Mouse (Mus musculus): ENCODE measurements around the gene Zc3h15.
"Not testable (repeated sequence)": the region's sequence is repeated elsewhere in the genome, so short reads cannot be mapped to it uniquely, and the experiment has no call there.

Zc3h15 gene

DNA sequence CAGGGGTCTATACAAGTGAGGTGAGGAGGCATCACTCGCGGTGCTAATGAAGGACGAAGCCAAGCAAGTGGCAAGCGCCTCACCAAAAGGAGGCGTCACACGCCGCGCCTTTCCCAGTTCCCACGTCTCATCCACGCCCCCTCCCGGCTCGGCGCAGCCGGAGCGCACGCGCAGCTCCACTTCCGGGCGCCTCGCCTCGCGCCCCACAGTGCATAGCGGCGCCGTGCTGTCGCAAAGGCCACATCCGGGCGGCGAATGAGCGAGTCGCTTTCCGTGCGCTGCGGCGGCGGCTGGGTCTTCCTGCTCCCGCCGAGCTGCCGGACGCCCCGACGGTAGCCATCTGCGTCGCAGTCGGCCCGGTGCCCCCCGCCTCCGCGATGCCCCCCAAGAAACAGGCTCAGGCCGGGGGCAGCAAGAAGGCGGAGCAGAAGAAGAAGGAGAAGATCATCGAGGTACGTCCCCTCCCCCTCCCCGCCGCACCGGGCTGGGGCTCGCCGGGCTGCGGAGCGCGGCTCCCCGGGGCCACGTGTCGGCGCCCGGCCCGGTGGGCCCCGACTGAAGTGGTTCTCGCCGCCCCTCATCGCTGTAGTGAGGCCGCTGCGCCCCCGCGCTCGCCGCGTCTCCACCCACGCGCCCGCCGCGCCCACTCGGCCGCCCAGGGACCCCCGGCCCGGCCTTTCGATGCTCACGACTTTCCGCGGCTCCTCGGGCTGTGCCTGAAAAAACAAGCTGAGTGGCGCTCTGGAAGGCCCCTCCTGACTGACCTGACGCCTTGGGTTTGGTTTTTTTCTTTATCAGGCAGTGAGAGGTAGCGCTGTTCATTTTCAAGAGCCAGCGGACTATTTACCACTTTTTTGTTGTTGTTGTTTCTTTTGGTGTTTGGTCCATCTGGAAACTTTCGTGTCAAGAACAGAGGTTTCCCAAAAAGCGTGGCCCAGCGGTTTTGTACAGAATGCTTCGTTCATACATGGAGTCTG lies at the start of gene Zc3h15:
Gene Zc3h15, plus strand, starts transcription at position 160 of the 977 bp plus-strand sequence.
- DNase-seq: peak; percentile 93

DNA sequence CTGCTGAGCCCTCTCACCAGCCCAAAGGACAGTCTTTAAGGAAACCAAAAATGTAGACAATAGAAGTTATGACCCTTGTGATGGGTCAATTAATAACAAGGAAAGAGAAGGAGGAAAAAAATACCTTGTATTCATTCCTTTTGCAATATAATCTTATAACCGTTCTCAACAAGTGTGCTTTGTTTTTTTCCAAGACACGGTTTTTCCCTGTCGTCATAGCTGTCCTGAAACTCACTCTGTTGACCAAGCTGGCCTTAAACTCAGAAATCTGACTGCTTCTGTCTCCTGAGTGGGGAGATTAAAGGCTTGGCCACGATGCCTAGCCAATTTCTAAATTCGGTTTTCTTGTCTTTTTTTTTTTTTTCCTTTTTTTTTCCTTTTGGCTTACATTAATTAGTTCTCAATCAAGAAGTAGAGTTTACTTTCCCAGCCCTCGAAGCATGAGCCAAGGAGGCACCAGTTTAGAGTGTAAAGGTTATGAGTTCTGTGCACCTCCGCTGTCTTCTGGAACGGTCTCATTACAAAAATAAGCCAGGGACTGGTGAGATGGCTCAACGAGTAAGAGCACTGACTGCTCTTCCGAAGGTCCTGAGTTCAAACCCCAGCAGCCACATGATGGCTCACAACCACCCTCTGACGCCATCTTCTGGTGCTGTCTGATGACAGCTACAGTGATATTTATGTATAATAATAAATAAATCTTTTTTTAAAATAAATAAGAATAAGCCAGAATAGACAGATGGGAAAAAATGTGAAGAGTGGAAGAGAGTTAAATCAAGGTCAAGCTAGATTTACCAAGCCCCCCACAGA lies 23.5 kb upstream of the Zc3h15 start:
- DNase-seq: no peak

DNA sequence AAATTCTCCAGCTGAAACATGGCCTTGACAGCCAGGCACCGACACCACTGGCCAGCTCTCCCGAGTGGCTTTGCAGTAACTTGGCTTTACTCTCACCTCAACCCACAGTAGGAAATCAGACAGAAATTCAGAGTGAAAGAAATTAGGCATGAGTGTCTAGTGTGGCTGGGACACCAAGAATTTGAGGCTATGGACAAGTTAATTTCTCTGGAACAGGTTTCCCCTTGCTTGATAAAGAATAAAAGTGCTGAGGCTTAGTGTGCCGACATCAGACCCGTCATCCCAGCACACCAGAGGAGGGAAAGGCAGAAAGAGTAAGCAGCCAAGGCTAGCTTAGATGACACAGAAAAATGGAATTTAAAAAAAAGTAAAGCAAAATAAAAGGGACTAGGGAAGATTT lies 22.7 kb upstream of the Zc3h15 start:
- DNase-seq: no peak

DNA sequence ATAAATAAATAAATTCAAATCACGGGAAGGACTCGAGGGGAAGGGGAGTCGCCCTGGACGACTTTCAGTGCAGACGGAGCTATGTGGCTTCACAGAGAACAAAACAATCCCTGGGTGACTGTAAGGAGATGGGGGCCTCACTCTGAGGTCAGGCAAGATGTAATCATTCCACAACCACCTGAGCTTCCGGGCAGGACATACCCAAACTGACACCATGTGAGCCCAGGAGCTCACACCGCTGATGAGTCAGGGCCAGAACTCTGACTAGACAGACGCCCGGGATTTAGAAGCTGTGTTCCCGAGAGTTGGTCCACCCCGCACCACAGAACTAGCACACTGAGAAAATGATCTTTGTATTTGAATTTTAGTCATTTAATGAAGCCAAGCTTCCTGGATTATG lies 21.4 kb upstream of the Zc3h15 start:
- DNase-seq: no peak

DNA sequence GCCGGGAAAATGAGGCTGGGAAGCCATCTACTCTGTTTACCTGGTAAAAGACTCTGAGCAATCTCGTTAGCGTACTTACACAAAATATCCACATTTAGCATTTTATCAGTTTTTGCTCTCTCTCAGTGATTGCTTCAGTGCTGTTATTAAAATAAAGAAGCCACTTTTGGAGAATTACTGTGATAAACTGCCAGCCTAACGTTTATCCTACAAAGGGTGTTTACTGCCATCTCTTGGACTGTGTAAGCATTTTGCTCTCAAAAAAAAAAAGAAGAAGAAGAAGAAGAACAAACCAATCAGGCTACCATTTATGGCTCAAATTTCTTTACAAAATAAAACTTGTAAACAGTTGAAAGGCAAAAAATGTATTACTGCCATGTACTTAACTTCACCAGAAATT lies 20.2 kb upstream of the Zc3h15 start:
- DNase-seq: no peak

DNA sequence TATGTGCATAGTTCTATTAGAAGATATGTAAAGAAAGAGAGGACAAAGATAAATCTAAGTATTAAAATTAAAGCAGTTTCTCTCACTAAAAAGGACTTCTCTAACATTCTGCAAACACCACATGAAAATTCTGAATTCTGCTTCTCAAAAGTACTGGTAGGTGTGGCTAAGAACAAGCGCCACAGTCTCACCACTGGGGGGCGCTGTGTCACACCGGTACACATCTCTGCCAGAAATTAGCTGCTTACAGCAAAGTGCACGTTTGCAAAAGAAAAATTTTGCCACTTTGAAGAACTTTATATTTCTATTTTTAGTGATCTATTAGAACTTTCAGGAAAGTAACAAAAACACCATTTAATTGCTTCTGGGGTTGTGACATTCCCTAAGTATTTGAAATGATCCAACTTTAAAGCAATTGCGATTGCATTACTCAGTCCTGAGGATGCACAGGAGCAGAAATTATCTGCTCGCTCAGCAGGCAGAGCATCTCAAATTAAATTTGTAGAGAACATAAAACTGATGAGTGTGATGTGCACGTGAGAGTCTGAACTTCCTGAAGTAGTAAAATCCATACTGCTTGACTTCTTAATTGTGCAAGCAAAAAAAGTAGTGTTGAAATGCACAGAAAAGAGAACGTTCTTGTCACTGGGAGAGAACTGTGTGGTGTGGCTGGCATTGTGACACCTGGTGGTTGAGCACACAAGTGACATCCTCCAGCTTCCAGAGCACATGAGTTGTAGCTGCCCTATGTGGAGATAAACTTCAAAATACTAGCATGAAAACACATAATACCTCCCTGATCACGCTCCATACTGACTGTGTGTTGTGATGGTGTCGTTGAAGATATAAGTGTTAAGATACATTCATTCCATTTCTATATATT lies 18.8 kb upstream of the Zc3h15 start:
- DNase-seq: peak; percentile 69

DNA sequence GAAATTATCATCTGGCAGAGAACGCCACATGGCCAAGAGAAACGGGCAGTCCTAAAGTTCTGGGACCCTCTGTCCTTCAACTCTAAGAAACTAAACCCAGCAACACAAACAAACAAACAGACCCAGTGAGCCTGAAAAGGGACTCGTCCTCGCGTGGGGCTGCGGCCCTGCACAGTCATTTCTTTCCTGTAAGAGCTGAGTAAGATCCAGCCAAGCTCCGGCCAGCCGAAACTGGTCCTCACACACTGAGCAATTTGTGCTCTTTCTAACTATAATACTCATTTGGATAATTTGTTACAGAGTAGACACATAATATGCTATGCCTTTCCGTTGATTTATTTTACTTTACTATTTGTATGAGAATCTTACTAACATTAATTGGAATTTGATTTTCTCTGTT lies 17.4 kb upstream of the Zc3h15 start:
- DNase-seq: no peak

DNA sequence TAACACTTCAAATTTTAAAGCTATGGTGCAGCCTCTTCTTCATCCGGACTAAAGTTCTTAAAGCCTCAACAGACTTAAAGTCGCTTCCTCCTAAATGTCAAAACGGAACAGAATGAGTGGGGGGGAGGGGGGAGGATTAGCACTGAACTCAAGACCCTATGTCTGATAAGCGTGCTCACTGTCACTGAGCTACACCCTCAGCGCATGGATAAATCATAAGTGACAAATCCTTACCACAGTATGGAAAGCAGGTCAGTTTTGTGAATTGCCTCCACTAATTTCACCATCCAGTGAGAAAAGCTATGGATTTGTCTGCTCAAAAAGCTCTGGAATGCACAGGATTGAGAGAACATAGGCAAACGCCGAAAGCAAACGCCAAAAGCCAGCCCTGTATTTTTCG lies 16.7 kb upstream of the Zc3h15 start:
- DNase-seq: no peak

DNA sequence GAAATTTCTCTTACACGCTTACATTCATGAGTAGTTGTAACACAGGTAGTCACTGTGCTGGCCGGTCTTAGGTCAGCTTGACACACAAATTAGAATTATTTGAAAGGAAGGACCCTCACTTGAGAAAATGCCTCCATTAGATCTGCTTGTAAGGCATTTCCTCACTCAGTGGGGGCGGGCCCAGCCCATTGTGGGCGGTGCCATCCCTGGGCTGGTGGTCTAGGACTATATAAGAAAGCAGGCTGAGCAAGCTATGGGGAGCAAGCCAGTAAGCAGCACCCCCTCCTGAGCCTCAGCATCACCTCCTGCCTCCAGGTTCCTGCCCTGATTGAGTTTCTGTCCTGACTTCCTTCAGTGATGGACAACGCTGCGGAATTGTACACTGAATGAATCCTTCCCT lies 16.3 kb upstream of the Zc3h15 start:
- DNase-seq: no peak

DNA sequence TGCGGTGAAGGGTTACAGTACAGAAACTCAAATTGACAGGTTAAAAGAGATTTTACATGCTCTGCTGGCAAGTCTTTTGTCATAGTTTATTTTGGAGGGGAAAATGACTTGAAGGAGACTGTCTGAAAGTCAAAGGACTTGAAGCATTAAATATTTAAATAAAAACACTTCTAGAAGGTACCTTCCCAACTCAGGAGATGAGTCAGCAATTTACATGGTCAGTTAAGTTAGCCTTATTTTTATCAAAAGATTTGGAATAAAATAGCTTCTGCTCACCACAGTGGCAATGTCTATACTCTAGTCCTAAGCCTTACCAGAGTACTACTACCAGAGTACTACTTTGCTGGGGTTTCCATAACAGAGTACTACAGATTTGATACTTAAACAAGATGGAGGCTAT lies 2.2 kb upstream of the Zc3h15 start:
- DNase-seq: no peak

DNA sequence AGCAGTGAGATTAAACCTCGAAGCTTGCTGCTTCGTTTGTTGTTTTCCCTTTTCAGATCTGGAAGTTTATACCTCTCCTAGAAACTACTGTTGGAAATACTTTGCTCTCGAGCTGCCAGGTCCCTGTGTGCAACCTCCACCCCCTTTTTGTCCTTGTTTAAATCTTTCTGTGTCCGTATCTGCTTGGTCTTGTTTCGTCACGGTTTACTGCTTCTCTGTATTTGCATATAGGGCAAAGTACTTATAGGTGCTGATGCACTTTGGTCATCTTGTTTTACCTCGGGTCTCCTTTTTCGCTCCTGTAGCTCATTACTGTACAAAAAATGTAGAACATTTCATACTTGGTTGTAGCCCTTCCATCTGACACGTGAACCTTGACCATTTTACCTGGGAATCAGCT lies 4.7 kb downstream of the Zc3h15 start:
- no peak for DNase-seq

DNA sequence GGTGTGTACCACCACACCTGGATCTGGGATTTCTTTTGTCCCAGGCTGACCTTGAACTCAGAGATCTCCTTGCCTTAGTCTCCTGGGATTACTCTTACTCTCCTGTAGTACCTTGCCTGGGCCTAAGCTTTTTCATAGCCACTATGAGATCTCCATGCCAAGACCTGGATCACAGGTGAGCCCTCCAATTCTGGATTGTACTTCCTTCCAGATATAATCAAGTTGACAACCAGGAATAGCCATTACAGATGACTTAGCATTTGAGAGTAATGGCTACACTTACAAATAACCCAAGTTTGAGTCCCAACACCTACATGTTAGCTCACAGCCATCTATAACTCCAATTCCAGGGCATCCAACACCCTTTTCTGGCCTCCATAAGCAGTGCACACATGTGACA lies 8.4 kb downstream of the Zc3h15 start:
- no peak for DNase-seq

DNA sequence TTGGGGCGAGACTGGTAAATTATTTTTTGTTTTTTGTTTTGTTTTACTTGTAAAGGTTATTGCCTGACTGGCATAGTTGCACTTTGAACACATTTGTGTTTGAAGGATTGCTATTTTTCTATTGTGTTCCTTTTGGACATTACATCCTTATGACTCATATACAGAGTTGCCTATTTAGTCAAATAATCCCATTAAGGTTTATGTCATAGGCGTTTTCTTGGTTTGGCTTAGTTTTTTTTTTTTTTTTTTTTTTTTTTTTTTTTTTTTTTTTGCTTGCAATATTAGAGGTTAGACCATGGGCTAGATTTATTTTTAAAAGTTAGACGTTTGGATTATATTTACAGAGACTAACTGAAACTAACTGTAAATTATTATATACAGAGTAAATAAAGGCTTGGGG lies 15.0 kb downstream of the Zc3h15 start:
- no peak for DNase-seq

DNA sequence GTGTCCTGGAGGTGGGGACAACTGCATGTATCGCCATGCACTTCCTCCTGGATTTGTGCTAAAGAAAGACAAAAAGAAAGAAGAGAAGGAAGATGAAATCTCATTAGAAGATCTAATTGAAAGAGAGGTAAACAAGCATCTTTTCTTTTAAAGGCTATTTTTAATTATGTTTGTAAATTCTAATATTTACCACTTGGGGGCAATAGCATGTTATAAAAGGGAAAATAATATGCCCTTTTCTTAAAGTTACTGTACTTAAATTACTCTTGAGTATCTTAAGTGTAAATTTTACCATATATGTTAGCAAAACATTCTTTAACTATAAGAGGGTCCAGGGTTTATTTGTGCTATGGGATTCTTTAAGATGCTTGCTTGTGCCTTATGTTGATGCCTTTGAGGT lies 15.9 kb downstream of the Zc3h15 start:
- no peak for DNase-seq

DNA sequence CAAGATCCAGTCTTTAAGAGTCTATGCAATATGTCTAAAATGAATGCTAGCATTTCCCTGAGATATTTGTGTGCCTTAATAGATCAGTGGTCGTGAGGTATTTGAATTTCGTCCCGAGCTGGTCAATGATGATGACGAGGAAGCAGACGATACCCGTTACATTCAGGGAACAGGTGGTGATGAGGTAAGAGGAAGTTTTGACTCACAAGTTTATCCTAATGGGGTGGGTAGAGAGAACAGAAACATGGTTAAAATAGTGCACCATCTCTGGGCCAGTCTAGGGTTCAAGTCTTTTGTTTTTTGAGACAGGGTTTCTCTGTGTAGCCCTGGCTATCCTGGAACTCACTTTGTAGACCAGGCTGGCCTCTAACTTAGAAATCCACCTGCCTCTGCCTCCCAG lies 17.1 kb downstream of the Zc3h15 start:
- no peak for DNase-seq

DNA sequence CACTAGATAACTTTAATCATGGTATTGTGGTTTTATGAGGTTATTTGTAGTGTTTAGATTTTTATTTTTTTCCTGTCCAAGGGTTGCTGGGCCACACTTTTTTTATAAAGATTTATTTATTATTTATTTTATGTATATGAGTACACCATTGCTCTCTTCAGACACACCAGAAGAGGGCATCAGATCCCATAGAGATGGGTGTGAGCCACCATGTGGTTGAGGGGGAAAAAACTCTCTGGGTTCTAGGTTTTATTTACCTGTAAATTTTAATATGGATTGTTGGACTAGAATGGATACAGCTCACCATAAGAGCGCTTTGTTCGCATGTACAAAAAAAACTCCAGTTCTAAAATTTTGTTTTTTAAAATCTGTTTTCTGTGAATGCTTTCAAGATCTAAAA lies 20.8 kb downstream of the Zc3h15 start:
- DNase-seq: not testable (repeated sequence)

DNA sequence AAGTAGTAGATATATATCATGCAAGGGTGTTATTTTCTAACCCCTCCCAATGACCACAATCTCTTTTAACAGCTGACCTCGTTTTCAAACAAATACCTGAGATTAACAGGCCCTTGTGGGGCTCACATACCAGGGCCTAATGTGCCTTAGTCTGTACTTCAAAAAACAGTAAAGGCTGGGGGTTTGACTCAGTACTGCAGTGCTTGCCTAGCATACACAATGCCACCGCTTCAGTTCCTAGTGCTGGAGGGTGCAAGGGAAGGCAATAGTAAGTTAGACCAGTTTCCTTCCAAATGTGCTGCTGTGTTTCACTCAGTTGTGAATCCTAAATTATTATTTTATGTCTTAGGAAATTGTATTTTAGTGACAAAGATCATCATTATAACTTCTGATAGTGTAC lies 23.2 kb downstream of the Zc3h15 start:
- no peak for DNase-seq

DNA sequence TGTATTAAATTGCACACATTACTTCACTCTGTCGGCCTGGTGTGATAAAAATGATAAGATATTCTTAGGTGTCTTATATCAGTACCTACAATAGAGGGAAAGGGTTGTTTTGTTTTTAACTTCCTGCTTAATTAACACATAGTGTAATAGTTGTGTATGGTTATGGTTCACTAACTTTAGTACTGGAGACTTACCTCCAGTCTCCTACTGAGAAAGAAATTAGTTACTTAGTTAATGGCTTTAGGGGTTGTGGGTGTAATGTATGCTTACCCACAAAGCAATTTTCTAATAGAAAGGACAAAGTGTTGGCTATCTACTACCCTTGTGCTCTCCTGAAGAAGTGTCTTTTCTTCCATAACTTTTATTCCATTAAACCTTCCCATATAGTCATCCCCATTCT lies 23.8 kb downstream of the Zc3h15 start:
- no peak for DNase-seq

DNA sequence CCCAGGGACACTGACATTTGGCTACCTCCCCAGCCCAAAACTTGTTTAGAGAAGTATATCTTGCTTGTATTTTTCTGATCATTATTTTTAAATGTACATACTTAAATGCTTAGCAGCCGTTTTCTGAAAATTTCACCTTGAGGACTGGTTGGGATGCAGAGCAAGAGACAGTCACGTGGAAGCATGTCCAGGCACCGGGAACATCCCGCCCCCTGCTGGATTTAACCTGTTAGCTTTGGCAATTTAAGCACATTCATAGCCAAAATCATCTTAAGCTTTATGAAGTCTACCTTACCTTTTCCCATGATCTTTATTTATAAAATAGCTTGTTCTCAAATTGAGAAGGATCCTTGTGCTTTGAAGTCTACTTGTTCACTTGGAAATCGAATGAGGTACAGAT lies 25.8 kb downstream of the Zc3h15 start:
- DNase-seq: no peak

DNA sequence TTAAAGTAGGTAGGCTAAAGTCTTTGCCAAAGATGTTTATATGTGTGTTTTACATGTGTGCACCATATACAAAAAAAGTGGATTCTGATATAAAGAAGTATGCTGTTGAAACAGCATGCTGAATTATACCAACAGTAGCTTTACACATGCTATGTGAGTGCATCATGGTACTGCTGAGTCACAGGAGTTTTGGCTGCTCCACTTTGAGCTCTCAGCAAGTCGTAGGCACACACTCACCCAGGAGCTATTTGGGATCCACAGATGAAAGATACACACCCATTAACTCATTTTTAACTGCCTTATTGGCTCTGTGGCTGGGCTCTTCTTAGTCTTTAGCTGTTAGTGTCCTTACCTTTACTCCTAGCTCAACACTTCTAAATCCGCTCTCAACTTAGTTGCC lies 27.6 kb downstream of the Zc3h15 start:
- no peak for DNase-seq

DNA sequence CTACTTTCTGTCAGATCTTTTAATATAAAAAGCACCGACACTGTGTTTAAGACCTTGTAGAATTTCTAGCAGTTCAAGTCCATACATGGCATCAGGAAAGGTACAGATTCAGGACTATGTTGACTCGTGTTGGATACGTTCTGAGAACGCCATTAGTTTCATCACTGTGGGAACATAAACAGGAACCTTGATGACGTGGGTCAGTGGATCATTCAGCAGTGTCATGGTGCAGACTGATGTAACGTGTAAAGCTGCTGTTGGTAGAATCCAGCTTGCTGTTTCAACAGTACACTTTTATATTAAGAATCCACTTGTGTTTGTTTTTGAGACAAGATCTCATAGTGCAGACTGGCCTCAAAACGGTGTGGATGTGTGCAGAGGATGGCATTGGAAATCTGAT lies 28.8 kb downstream of the Zc3h15 start:
- DNase-seq: no peak

DNA sequence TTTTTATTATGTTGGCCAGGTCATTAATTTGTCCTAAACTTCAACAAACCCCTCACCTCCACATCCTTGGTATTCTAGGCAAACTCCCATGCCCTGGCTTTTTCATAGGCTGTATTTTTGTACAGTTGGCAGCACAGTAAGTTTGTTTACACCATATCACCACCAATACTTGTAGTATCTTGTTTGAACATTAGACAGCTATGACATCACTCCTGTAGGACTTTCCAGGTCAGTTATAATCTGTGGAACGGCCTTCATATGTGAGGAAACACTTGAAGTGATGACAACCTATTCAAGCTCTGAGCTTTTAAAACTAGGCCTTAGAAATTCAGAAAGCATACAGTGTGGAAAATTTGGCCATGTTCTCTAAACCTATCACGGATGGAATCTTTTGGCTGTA lies 29.6 kb downstream of the Zc3h15 start:
- no peak for DNase-seq

DNA sequence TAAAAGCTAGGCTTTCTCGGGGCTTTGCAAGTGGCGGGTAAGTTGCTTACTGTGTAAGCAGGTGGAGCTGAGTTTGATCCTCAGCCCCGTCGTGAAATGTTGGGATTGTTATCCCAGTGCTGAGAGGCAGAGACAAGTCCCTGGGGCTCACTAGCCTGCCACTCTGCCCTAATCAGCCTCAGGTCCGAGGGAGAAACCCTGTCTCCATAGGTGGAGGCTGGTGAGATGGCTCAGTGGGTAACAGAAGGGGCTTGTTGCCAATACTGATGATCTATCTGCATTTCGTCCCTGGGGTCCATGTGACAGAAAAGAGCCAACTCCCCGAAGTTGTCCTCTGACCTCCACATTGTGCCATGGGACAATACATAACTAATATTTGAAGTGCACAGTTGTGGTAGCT lies 30.2 kb downstream of the Zc3h15 start:
- no peak for DNase-seq
